Mouse (Mus musculus) erythroblast, embryonic 14.5 days (primary cell): ENCODE data around the gene Dph1.

Experiments
- GATA1 ChIP-seq: IDR thresholded peaks from 2 replicates; pipeline ENCODE4 v1.6.1; 2012; ENCODE audit warnings: low read length, inconsistent platforms, mixed read lengths
- TAL1 ChIP-seq: IDR thresholded peaks from 3 replicates; pipeline ENCODE4 v1.6.1; 2012; ENCODE audit warnings: low read length, inconsistent platforms, mixed read lengths

DNA sequence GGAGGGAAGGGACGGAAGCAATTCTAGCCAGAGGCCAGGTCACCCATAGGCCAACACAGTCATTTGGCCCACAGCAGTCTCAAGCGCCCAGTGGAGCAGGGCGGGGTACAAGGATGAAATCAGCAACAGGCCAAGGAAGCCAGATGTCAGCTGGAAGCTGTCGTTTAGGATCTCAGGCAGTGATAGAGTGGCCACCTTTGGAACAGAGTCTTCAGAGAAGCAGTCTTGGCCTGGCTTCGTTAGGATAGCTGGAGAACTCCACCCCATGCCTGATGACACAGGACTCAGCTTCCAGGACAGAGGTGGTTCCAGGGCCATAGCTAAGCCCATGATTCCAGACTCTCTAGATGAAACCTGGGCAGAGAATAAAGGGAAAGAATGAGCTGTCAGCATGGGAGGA, 50.6 kb downstream of the Dph1 start:
- TF ChIP-seq GATA1: no peak
- no peak for TF ChIP-seq TAL1
